Mouse (Mus musculus): ENCODE data around the gene Clba1.

Clba1 gene

DNA sequence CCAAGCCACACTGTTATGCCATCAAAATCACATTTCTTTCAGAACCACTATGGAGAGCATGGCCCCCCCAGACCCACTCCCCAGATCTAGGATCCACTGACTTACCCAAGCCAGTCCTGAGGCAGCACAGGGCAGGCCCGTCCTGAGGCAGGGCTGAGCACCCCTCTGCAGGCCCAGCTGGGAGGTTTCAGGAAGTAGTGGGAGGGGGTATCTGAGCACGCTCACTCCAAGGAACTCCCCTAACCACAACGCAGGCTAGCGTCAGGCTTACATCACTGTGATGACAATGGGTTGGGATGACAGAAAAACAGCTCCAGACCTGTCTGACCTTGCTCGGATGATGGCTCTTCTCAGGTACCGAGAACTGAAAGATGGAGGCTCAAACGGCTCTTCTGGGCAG lies 52.0 kb downstream of the Clba1 start:
- in situ Hi-C loops (cut with MboI; ENCODE audit: low pct_unique_long_range_greater_than_20kb in 1 of 2, low sequenced_read_pairs in 2 of 2, unreplicated experiment in 1 of 2) = no loop called here

DNA sequence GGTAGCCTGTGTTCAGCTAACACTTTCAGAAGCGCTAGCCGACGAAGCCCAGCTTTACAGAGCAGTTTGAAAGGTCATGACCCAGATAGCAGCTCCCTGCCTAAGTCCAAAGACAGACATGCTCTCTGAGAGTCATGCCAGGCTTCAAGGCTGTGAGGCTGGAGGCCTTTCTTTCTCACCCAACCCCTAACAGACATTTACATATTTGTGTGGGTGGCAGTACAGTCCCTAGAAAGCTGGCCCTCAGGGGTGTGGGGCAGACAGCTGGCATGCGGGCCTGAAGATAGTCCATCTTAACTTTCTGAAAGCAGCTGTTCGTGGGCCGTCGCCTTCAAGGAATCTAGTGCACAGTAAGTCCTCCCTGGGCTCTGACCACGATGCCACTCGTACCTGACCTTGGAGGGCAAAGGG lies 53.2 kb downstream of the Clba1 start:
- in situ Hi-C loops (cut with MboI; ENCODE audit: low pct_unique_long_range_greater_than_20kb in 1 of 2, low sequenced_read_pairs in 2 of 2, unreplicated experiment in 1 of 2) = no loop called here

DNA sequence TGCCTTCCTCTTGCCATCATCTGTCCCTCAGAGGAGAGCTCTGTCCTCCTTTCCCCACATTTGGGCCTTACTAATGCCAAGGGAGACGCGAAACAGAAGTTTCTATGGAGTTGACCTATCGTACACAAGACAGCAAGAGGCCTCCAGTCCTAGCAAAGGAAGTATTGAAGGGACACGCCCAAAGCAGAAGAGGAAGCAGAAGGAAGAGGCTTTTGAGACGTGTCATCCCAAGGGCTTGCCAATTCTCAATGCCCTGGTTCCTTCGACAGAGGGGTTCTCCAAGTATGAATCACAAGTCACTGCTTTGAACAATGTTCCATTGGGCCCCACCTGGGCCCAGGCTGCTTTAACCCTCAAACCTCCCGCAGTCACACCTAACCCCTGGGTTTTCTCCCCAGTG lies 56.1 kb downstream of the Clba1 start:
- in situ Hi-C loops (cut with MboI; ENCODE audit: low pct_unique_long_range_greater_than_20kb in 1 of 2, low sequenced_read_pairs in 2 of 2, unreplicated experiment in 1 of 2) = no loop called here

All from mouse embryonic stem cell (cell line).